Mouse (Mus musculus) heart, embryonic 16.5 days (tissue): ENCODE data around the gene Cux2. TPM values are rescaled to one million over a fixed set of nuclear protein-coding genes. Genes with fewer than 3 reads are reported as not detected.

ENCODE experiments used
- ATAC-seq: fragments of 200-750 bp; cut with Nextera tagmentation; replicated peaks from 2 replicates; pipeline ENCODE4 v1.8.0; 2017; ENCODE audit warnings: moderate number of reproducible peaks; ENCODE audit not compliant: insufficient read depth, low FRiP score; ENCODE audit errors: extremely low read depth
- H3K27ac ChIP-seq: fragments of 300-500 bp; sonication (generic); 2 replicates; pipeline ENCODE4 v1.5.1; 2014; ENCODE audit warnings: mild to moderate bottlenecking, low read length, control low read depth, moderate library complexity
- H3K27me3 ChIP-seq: fragments of 300-500 bp; sonication (generic); 2 replicates; pipeline ENCODE4 v1.6.1; 2014; ENCODE audit warnings: low read length, mixed read lengths; ENCODE audit not compliant: control insufficient read depth, insufficient read depth
- H3K36me3 ChIP-seq: fragments of 300-500 bp; sonication (generic); 2 replicates; pipeline ENCODE4 v1.6.1; 2014; ENCODE audit not compliant: control insufficient read depth, insufficient read depth
- H3K4me1 ChIP-seq: fragments of 300-500 bp; sonication (generic); 2 replicates; pipeline ENCODE4 v1.6.1; 2014; ENCODE audit warnings: low read length, mixed read lengths; ENCODE audit not compliant: control insufficient read depth, insufficient read depth
- H3K4me2 ChIP-seq: fragments of 300-500 bp; sonication (generic); 2 replicates; pipeline ENCODE4 v1.6.1; 2014; ENCODE audit warnings: low read depth, mild to moderate bottlenecking, control low read depth, low read length
- H3K4me3 ChIP-seq: fragments of 300-500 bp; sonication (generic); 2 replicates; pipeline ENCODE4 v1.5.1; 2014; ENCODE audit warnings: mild to moderate bottlenecking, control low read depth, low read length
- H3K9ac ChIP-seq: fragments of 300-500 bp; sonication (generic); 2 replicates; pipeline ENCODE4 v1.6.1; 2014; ENCODE audit warnings: low read length, control low read depth
- H3K9me3 ChIP-seq: fragments of 300-500 bp; sonication (generic); replicated peaks from 2 replicates; pipeline ENCODE4 v1.6.1; 2016; ENCODE audit warnings: low read length; ENCODE audit not compliant: control insufficient read depth
- WGBS: fragments of 180-500 bp; shearing (Covaris S2); extraction: QIAGEN DNeasy Blood & Tissue Kit; methylation state at CpG from one replicate; pipeline ENCODE4 v1.1.7; 2014; 5-methylcytosine and 5-hydroxymethylcytosine counted together
- polyA plus RNA-seq: library from polyadenylated mRNA; unstranded; fragments of >200 nt; fragmentation: Nextera tagmentation; extraction: Ambion mirVana; gene quantifications from 2 replicates; pipeline ENCODE4 v1.2.1, GENCODE M21; 2015

Cux2 gene
- polyA plus RNA-seq, 1 experiment from 2014 or later, result 3.0 TPM

DNA sequence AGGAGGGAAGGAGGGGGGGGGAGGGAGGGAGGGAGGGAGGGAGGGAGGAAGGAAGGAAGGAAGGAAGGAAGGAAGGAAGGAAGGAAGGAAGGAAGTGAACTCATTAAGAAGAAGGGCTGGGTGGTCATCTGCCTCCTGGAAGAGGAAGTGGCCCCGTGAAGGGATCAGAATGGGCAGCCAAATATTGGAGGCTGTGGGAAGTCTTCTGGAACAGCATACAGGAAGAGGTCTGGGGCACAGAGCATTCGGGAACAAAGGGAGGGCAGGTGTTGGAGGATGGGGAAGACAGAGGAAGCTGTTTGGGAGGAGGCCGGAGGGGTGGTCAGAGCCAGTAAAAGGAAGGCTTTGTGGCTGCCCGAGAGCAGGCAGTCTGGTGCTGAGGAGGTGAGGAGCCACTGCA lies 204.5 kb downstream of the Cux2 start:
- Histone ChIP-seq H3K27me3 (peaks cover 10% of the 10 kb centered on the region), H3K4me3 (no peak overlapping the region), H3K9me3 (no peaks in the 10 kb centered on the region), H3K4me2 (no peak overlapping the region), H3K4me1 (peaks cover 28% of the 10 kb centered on the region), H3K9ac (no peak overlapping the region), H3K27ac (no peak overlapping the region), H3K36me3 (no peaks in the 10 kb centered on the region)
- ATAC-seq, result no peak
- WGBS, result 32% methylated on average over 4 of the region's 4 CpGs

DNA sequence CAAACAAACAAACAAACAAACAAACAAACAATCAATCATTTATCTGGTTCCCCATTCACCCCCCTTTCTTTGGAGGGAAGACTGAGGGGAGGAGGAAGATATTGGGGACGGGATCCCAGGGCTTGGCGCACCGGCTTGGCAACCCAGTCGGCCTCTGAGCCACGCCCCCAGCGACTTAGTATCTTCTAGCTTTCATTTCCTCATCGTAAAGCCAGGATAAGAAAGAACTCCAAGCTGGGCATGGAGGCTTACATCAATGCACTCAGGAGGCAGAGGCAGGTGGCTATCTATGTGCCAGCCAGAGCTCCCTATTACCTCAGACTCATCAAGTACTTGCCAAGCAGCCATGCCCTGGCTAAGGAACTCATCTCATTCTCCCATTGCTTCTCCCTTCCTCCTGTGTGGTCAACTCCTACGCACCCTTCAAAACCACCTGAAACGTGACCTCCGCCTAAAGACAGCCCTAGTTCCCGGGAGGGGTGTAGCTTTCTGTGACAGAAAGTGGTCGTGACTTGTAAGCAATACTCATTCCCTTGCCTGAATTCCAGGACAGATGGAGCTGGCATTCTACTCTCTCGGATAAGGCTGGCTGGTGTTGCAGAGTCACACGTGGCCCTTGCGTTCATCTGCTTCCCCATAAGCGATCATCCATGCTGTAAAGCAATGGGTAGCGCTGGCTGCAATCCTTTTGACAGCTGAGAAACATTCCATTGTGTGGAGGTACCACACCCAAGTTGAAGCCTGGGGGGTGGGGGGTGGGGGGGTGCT lies 206.6 kb downstream of the Cux2 start:
- no peak for ATAC-seq
- Histone ChIP-seq H3K27ac (no peak overlapping the region), H3K9me3 (no peaks in the 10 kb centered on the region), H3K4me2 (peak overlapping the region; percentile 89), H3K4me1 (peaks cover 22% of the 10 kb centered on the region), H3K4me3 (peak overlapping the region; percentile 70), H3K9ac (peak overlapping the region; percentile 80), H3K36me3 (no peaks in the 10 kb centered on the region), H3K27me3 (peaks cover 10% of the 10 kb centered on the region)
- WGBS, result 14% methylated on average over 17 of the region's 17 CpGs

GRCm38 (mm10) chr5:121842665-121843118 lies 207.2 kb downstream of the Cux2 start:
- Histone ChIP-seq H3K4me1 (peaks cover 24% of the 10 kb centered on the region), H3K36me3 (no peaks in the 10 kb centered on the region), H3K27me3 (peaks cover 10% of the 10 kb centered on the region), H3K27ac (peak overlapping the region; percentile 41), H3K9me3 (no peaks in the 10 kb centered on the region), H3K4me2 (peak overlapping the region; percentile 89), H3K9ac (peak overlapping the region; percentile 80), H3K4me3 (peak overlapping the region; percentile 70)
- WGBS, result under 1% methylated on average over 33 of the region's 33 CpGs
- ATAC-seq, result peak; percentile 47

DNA sequence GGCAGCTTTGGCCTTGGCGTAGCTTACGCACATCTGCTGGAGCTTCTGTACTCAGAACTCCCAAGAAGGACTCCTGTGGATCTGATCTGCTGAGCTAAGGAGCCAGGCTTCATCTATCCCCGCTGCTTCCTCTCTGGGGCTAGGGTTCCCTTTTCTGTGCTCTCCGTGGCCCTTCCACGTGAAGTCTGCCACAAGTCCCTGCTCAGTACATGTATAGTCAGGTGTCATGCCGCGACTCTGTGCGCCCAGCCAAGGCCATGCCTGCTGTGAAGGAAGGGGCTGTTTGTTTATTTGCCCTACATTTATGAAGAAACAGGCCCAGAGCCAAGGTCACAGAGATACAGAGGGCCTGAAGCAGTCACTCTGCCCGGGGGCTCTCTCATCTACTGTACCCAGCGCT lies 207.9 kb downstream of the Cux2 start:
- Histone ChIP-seq H3K27me3 (peaks cover 10% of the 10 kb centered on the region), H3K9me3 (no peaks in the 10 kb centered on the region), H3K27ac (peak overlapping the region; percentile 26; the same call in 1 of the 2 replicates), H3K9ac (no peak overlapping the region), H3K4me2 (no peak overlapping the region), H3K36me3 (no peaks in the 10 kb centered on the region), H3K4me1 (peaks cover 26% of the 10 kb centered on the region), H3K4me3 (no peak overlapping the region)
- ATAC-seq, result no peak
- 49% methylated on average over 10 of the region's 10 CpGs for WGBS

DNA sequence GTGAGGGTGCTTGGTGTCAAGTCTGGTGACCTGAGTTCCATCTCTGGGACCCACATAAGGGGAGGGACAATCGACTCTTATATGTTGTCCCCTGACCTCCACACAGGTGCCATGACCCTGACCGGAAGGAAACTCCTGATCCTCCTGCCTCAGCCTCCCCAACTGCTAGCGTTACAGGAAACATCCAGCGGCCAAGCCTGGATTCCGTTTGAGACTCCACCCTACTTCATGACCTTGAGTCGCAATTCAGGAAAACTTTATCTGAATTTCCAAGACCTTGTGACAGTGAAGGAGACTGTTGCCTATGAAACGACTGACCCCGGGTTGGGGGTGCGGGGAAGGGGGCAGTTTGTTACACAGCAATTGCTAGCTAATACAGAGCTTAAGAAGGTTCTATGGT lies 208.4 kb downstream of the Cux2 start:
- no peak for ATAC-seq
- WGBS, result 86% methylated on average over 9 of the region's 9 CpGs
- Histone ChIP-seq H3K9ac (no peak overlapping the region), H3K4me1 (peaks cover 26% of the 10 kb centered on the region), H3K9me3 (no peaks in the 10 kb centered on the region), H3K4me3 (no peak overlapping the region), H3K27me3 (peaks cover 10% of the 10 kb centered on the region), H3K36me3 (no peaks in the 10 kb centered on the region), H3K27ac (no peak overlapping the region), H3K4me2 (no peak overlapping the region)

DNA sequence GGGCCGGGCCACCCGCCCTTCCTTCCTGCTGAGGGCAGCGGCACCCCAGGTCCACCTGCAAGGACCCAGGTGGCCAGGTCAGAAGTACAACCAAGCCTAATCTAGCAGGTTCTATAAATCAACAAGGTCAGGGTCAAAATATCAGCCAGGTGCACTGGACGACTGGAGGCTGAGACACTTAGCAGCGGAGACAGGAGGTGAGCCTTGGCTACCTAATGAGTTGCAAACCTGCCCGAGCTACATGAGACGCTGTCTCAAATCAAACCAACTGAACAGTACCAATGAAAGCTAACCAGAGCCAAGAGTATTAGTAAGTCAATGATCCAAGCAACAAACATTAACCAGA lies 210.8 kb downstream of the Cux2 start:
- peaks cover 39% of the 10 kb centered on the region for H3K4me1 ChIP-seq

DNA sequence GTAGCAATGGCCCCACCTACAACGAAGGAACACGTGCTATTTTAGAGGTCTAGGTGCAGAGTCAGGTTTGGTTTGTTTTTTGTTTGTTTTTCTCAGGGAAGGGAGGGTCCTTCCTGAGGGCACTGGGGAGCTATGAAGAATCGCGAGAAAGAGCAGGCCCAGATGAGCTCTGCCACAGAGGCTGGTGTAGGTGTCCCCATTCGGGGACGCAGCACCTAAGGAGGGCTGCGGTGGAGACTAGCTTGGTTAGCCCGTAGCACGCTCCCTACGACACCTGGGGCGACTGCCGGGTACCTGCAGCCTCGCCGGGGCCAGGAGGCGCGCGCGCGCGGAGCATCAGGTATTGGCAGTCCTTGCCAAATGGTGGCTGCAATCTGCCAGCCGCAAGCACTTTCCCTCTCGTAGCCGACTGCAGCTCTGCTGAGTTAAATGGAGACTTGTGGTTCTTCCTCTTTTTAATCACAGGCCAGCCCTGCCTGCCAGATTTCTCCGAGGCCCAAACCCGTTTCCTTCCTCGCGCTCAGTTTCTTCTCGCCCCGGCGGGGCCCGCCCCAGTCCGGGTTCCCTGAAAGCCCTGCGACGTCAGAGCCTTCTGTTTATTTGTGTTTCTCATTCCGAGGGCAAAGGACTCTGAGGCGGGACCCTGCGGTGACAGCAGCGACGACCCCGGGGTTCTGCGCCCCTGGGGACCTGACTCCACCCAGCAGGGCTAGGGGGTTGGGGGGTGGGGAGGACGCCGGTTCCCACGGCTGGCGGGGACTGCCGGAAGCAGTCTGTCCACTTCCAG lies 211.4 kb downstream of the Cux2 start:
- Histone ChIP-seq H3K4me1 (peaks cover 44% of the 10 kb centered on the region), H3K9me3 (no peaks in the 10 kb centered on the region), H3K36me3 (no peaks in the 10 kb centered on the region), H3K9ac (peak overlapping the region; percentile 77), H3K4me3 (peak overlapping the region; percentile 72), H3K27ac (peak overlapping the region; percentile 74), H3K27me3 (peaks cover 6% of the 10 kb centered on the region), H3K4me2 (peak overlapping the region; percentile 97)
- 1% methylated on average over 46 of the region's 46 CpGs for WGBS
- ATAC-seq, result no peak

More for the DNA sequence above, 210.8 kb downstream of the Cux2 start:
- Histone ChIP-seq H3K27ac (peak overlapping the region; percentile 74), H3K9ac (peak overlapping the region; percentile 77), H3K9me3 (no peaks in the 10 kb centered on the region), H3K36me3 (no peaks in the 10 kb centered on the region), H3K4me2 (peak overlapping the region; percentile 97), H3K4me3 (peak overlapping the region; percentile 72), H3K27me3 (peaks cover 10% of the 10 kb centered on the region)
- ATAC-seq, result no peak
- WGBS, result 33% methylated on average over 7 of the region's 7 CpGs

DNA sequence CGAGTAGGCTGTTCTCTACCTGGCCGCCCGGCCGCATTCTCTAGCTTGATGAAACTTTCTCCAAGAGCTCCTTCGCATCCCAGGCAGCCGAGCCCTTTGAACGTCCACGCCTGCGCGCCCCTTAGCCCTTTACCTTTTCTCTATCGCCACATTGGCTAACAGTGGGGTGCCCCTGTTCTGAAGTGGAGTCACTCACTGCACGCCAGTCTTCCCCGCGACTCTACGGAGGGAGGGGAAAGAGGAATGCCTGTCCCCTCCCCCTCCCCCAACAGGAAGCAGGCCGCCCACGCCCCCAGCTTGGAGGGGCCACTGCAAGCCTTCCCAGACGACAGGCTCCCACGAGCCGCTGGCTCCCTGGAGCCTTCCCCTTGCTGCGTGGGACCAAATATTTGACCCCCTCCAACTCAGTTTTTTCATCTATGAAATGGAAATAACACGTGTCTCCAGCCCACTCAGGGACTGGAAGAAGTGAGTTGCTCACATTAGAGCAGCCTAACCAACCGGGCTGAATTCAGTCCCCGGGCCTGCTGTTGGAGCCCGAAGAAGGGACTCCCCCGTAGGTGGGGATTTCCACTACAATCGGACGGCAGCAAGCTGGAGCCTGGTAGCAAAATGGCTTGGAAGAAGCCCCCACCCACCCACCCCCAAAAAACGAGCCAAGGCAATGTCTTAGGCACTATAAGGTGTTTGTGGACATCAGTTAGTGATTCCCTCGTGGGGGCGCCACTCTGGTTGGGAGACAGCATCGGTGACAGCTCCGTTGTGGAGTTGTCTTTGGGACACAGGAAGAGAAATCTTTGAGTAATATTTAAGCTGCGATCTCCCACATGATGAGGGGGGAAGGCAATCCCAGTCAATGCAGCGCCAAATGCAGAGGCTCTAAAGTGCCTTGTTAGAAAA lies 212.2 kb downstream of the Cux2 start, which contains the start of gene Sh2b3:
Gene Sh2b3, minus strand, starts transcription at position 206 of the 900 bp plus-strand sequence.
- H3K4me1 ChIP-seq, result peaks cover 43% of the 10 kb centered on the region
- WGBS, result 1% methylated on average over 35 of the region's 35 CpGs
- peak; percentile 12 for ATAC-seq

More for the DNA sequence above, 212.2 kb downstream of the Cux2 start, which contains the start of gene Sh2b3:
- H3K9ac ChIP-seq, result peak within 1 kb of the TSS; percentile 91
- H3K4me3 ChIP-seq, result peak within 1 kb of the TSS; percentile 72
- no peaks in the 10 kb centered on the region for H3K36me3 ChIP-seq
- no peaks in the 10 kb centered on the region for H3K27me3 ChIP-seq
- H3K27ac ChIP-seq, result peak within 1 kb of the TSS; percentile 87
- H3K4me2 ChIP-seq, result peak within 1 kb of the TSS; percentile 97
- no peaks in the 10 kb centered on the region for H3K9me3 ChIP-seq
